Mouse (Mus musculus) embryonic facial prominence, embryonic 11.5 days (tissue): ENCODE data around the gene Cadps2. TPM values are rescaled to one million over a fixed set of nuclear protein-coding genes. Genes with fewer than 3 reads are reported as not detected.

Source experiments
- ATAC-seq: fragments of 200-750 bp; cut with Nextera tagmentation; replicated peaks from 2 replicates; pipeline ENCODE4 v1.8.0; 2017; ENCODE audit warnings: low read depth; ENCODE audit not compliant: insufficient number of reproducible peaks, low FRiP score, low TSS enrichment
- DNase-seq: peaks from one replicate; pipeline ENCODE4 v3.0.0-alpha.2; 2015; ENCODE audit warnings: low spot score
- H3K27ac ChIP-seq: fragments of 300-500 bp; sonication (generic); replicated peaks from 2 replicates; pipeline ENCODE4 v1.5.1; 2014; ENCODE audit warnings: mild to moderate bottlenecking, low read depth, low read length, control low read depth
- H3K27me3 ChIP-seq: fragments of 300-500 bp; sonication (generic); 2 replicates; pipeline ENCODE4 v1.6.1; 2014; ENCODE audit warnings: mild to moderate bottlenecking, low read length, moderate library complexity, mixed read lengths; ENCODE audit not compliant: control insufficient read depth, insufficient read depth
- H3K36me3 ChIP-seq: fragments of 300-500 bp; sonication (generic); replicated peaks from 2 replicates; pipeline ENCODE4 v1.6.1; 2014; ENCODE audit warnings: low read depth, mild to moderate bottlenecking, low read length, moderate library complexity, mixed read lengths; ENCODE audit not compliant: control insufficient read depth, insufficient read depth
- H3K4me1 ChIP-seq: fragments of 300-500 bp; sonication (generic); 2 replicates; pipeline ENCODE4 v1.6.1; 2014; ENCODE audit warnings: low read length, mixed read lengths; ENCODE audit not compliant: control insufficient read depth, insufficient read depth
- H3K4me2 ChIP-seq: fragments of 300-500 bp; sonication (generic); 2 replicates; pipeline ENCODE4 v1.6.1; 2014; ENCODE audit warnings: low read depth, mild to moderate bottlenecking, control low read depth, low read length, moderate library complexity
- H3K4me3 ChIP-seq: fragments of 300-500 bp; sonication (generic); 2 replicates; pipeline ENCODE4 v1.5.1; 2014; ENCODE audit warnings: low read depth, low read length, control low read depth
- H3K9ac ChIP-seq: fragments of 300-500 bp; sonication (generic); replicated peaks from 2 replicates; pipeline ENCODE4 v1.6.1; 2014; ENCODE audit warnings: mild to moderate bottlenecking, control low read depth, low read length
- H3K9me3 ChIP-seq: fragments of 300-500 bp; sonication (generic); replicated peaks from 2 replicates; pipeline ENCODE4 v1.6.1; 2016; ENCODE audit warnings: mild to moderate bottlenecking, low read length, inconsistent platforms, mixed read lengths; ENCODE audit not compliant: control insufficient read depth
- WGBS: fragments of 180-500 bp; shearing (Covaris S2); extraction: QIAGEN DNeasy Blood & Tissue Kit; methylation state at CpG from one replicate; pipeline ENCODE4 v1.1.7; 2014; 5-methylcytosine and 5-hydroxymethylcytosine counted together
- polyA plus RNA-seq: library from polyadenylated mRNA; unstranded; fragments of >200 nt; fragmentation: Nextera tagmentation; extraction: Ambion mirVana; gene quantifications from 2 replicates; pipeline ENCODE4 v1.2.1, GENCODE M21; 2014

Cadps2 gene
- polyA plus RNA-seq, 1 experiment from 2014 or later: 2.8 TPM

DNA sequence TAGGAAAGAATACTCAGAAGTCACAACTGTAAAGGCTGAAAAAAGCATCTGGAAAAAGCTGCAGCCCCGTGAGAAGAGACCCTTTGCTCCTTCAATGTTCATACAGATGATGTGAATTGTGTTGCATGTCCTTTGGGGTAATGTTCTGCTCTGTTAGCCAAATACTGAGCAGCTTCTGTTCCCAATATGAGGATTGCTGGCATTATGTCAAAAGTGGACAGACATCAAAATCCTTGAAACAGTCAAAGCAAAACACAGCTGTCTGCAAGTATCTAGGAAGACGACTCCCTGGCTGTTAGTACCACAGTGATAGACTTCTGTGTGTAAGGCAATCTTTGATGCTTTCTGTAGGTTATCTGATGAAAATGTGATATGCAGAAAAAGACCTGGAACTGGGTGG is 367.4 kb downstream of the Cadps2 start:
- Histone ChIP-seq H3K27ac (no peak overlapping the region), H3K36me3 (no peaks in the 10 kb centered on the region)

DNA sequence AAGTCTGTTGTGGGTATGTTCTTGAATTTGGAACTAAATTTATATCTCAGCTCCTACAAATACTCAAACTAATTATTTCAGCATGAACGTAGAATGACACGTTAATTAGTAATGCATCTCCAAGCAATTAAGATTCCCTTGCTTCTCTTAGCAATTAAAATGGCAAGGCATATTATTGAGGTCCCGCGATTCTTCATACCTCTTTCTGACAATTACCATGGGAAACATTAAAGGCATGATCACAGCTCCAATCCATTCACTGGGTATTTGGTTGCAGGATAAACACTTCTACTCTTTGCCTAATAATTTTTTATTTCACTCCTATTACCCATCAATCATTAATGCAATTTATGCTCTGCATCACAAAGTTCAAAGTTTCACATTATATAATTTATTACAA is 371.3 kb downstream of the Cadps2 start:
- H3K27ac ChIP-seq: no peak overlapping the region
- no peaks in the 10 kb centered on the region for H3K27me3 ChIP-seq
- ATAC-seq (no peak), DNase-seq (no peak)
- WGBS: 79% methylated on average over 4 of the region's 4 CpGs
- no peak overlapping the region for H3K9ac ChIP-seq
- no peak overlapping the region for H3K4me2 ChIP-seq
- no peak overlapping the region for H3K4me3 ChIP-seq
- no peaks in the 10 kb centered on the region for H3K36me3 ChIP-seq
- H3K9me3 ChIP-seq: no peaks in the 10 kb centered on the region
- H3K4me1 ChIP-seq: no peaks in the 10 kb centered on the region

More for the DNA sequence above, 367.4 kb downstream of the Cadps2 start:
- no peak for DNase-seq
- Histone ChIP-seq H3K27me3 (no peaks in the 10 kb centered on the region), H3K9me3 (no peaks in the 10 kb centered on the region), H3K9ac (no peak overlapping the region), H3K4me2 (no peak overlapping the region), H3K4me1 (no peaks in the 10 kb centered on the region), H3K4me3 (no peak overlapping the region)
- no peak for ATAC-seq
- WGBS: 58% methylated on average over 2 of the region's 2 CpGs

DNA sequence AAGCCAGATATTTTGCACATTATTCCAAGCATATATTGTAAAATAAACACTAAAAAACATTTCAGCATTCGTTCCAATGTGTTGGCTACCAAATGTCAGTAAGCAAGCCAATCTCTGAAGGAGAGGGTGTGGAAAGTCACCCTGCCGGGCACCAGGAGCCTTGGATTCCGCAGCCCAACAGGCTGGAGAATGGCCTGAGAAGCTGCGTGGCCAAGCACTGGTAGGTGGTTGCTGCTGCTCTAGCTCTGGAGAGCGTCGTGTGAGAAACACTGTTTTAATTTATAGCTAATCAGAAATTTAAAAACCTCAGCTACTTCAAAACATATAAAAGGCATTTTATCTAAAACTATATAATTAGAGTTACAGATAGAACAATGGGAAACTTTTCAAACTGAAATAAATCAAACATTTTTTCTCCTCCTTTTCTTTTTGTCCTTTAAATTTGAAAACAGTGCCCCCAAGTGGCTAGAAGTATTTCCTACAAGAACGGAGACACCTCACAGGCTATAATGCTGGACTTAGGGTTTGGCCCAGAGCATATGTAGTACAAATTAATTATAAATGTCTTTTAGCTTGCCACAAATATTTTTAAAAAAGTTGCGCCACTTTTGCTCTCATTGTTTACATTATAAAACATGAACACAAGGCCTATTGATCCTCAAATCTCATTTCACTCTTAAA is 376.5 kb downstream of the Cadps2 start:
- Histone ChIP-seq H3K9ac (peak overlapping the region; percentile 34; the same call in 1 of the 2 replicates), H3K27me3 (no peaks in the 10 kb centered on the region), H3K9me3 (no peaks in the 10 kb centered on the region), H3K4me1 (no peaks in the 10 kb centered on the region), H3K36me3 (no peaks in the 10 kb centered on the region), H3K4me2 (no peak overlapping the region), H3K4me3 (no peak overlapping the region), H3K27ac (no peak overlapping the region)
- peak; percentile 75; the same call in 1 of the 2 replicates for ATAC-seq
- WGBS: 27% methylated on average over 8 of the region's 8 CpGs
- peak; percentile 77 for DNase-seq

DNA sequence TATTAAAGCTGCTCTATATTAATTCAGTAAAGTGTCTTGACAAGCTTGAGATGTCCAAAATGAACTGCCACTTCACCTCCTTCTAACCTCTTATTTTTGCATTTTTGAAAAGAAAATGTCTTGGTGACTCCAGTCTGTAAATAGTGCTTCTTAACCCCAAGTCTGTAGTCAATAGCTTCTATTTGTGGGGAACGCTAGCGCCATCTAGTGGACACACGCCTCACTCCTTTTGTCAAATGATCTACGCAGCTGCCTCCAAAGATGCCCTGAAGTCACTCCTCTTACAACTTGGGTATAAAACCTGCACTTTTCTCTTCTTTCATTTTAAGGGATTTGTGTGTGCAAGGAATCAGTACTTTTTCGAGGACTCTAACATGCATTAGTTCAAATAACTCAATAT is 381.5 kb downstream of the Cadps2 start:
- no peak for ATAC-seq
- peak; percentile 91 for DNase-seq
- Histone ChIP-seq H3K9me3 (no peaks in the 10 kb centered on the region), H3K27me3 (no peaks in the 10 kb centered on the region), H3K4me3 (no peak overlapping the region), H3K36me3 (no peaks in the 10 kb centered on the region), H3K4me2 (no peak overlapping the region), H3K9ac (no peak overlapping the region), H3K27ac (no peak overlapping the region), H3K4me1 (no peaks in the 10 kb centered on the region)
- WGBS: 2% methylated on average over 5 of the region's 5 CpGs

GRCm38 (mm10) chr6:23453907-23454306 is 385.3 kb downstream of the Cadps2 start:
- H3K36me3 ChIP-seq: no peaks in the 10 kb centered on the region
- WGBS: 46% methylated on average over 5 of the region's 5 CpGs
- H3K9ac ChIP-seq: no peak overlapping the region
- H3K27me3 ChIP-seq: no peaks in the 10 kb centered on the region
- no peak overlapping the region for H3K4me3 ChIP-seq
- H3K4me2 ChIP-seq: no peak overlapping the region
- ATAC-seq: no peak
- no peak overlapping the region for H3K27ac ChIP-seq
- no peaks in the 10 kb centered on the region for H3K9me3 ChIP-seq
- no peaks in the 10 kb centered on the region for H3K4me1 ChIP-seq
- DNase-seq: no peak

DNA sequence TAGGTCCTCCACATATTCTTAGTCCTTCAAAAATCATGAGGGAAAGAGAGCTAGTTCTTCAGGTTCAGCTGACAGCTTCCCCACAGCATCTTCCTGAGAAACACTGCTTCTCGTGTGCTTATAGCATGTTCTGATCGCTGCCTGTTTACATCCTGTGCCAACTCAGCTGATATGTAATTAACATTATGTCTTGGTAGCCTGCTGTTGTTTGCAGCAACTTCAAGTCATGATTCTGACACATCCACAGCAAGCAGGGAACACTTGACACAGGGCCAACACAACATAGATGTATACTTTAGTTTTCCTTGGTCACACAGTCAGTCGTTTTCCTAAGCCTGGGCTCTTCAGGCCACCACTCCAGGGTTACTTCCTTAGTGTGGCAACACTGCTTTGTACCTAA is 399.3 kb downstream of the Cadps2 start:
- Histone ChIP-seq H3K36me3 (no peaks in the 10 kb centered on the region), H3K4me3 (no peak overlapping the region)
- WGBS: 73% methylated on average over 3 of the region's 3 CpGs

GRCm38 (mm10) chr6:23410256-23411049 is 428.8 kb downstream of the Cadps2 start:
- Histone ChIP-seq H3K4me3 (no peak overlapping the region), H3K9ac (no peak overlapping the region), H3K36me3 (no peaks in the 10 kb centered on the region), H3K4me2 (no peak overlapping the region), H3K27me3 (no peaks in the 10 kb centered on the region), H3K4me1 (no peaks in the 10 kb centered on the region), H3K27ac (no peak overlapping the region), H3K9me3 (no peaks in the 10 kb centered on the region)
- DNase-seq (no peak), ATAC-seq (no peak)
- WGBS: 7% methylated on average over 12 of the region's 12 CpGs

More for the DNA sequence above, 399.3 kb downstream of the Cadps2 start:
- H3K9me3 ChIP-seq: no peaks in the 10 kb centered on the region
- H3K4me1 ChIP-seq: no peaks in the 10 kb centered on the region
- no peaks in the 10 kb centered on the region for H3K27me3 ChIP-seq
- H3K4me2 ChIP-seq: no peak overlapping the region
- no peak overlapping the region for H3K9ac ChIP-seq
- no peak overlapping the region for H3K27ac ChIP-seq
- ATAC-seq (no peak), DNase-seq (no peak)

DNA sequence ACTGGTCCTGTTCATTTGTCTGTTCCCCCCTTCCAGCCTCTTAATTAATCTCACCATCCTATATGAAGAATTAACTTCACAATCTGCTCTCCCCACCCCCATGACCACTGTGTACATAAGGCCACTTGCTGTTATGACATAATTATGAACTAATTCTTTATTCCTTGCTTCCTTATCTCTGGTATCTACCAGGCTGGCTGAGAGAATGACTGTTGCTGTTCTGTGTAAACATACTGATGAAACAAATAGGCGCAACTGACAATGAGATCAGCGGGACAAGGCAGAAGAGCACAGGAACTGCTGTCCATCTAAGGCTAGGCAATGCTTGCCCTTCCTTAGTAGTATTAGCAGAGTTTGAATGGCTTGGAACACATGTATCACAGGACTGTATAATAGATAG is 445.1 kb downstream of the Cadps2 start:
- no peak overlapping the region for H3K4me3 ChIP-seq
- H3K27ac ChIP-seq: no peak overlapping the region
- no peak overlapping the region for H3K9ac ChIP-seq
- no peak for DNase-seq
- H3K27me3 ChIP-seq: no peaks in the 10 kb centered on the region
- H3K9me3 ChIP-seq: no peaks in the 10 kb centered on the region
- ATAC-seq: no peak
- WGBS: 89% methylated on average over 2 of the region's 2 CpGs
- H3K4me1 ChIP-seq: no peaks in the 10 kb centered on the region
- no peak overlapping the region for H3K4me2 ChIP-seq
- H3K36me3 ChIP-seq: no peaks in the 10 kb centered on the region
